Mouse (Mus musculus): ENCODE data around the gene Ephb4. TPM values are rescaled to one million over a fixed set of nuclear protein-coding genes. Genes with fewer than 3 reads are reported as not detected.

Gene Ephb4
- polyA plus RNA-seq, 1 experiment from 2014 or later: 46.4 TPM

DNA sequence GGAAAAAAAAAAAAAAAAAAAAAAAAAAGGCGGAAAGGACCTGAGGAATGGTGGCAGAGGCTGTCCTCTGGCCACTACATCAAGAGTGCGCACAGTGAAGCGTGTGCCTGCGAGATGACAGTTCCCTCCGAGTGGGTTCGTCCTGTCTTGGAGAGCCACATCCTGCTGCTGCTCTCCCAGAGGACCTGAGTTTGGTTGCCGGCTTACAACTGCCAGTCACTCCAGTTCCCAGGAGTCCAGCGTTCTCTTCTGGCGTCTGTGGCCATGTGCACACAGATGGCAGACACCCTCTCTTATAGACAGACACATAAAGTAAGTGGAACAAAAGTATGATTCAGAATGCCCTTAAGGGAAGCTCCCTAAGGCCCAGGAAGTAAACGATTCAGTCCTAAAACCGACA lies 27.3 kb downstream of the Ephb4 start:
- no peak overlapping the region for H3K4me2 ChIP-seq (ENCODE audit: low read depth, low read length)
- 26% methylated on average over 10 of the region's 11 CpGs for WGBS
- ATAC-seq (replicated peaks; ENCODE audit: insufficient number of reproducible peaks, low FRiP score, low TSS enrichment, low read depth) (peak; percentile 45), DNase-seq (ENCODE audit: low spot score) (peak; percentile 31)
- peaks cover 8% of the 10 kb centered on the region for H3K36me3 ChIP-seq (replicated peaks; ENCODE audit: control insufficient read depth, insufficient read depth, low read depth, low read length)
- no peak overlapping the region for H3K4me3 ChIP-seq (ENCODE audit: low read depth, low read length)
- H3K27ac ChIP-seq (replicated peaks; ENCODE audit: low read depth, low read length): no peak overlapping the region; the same call in 1 of the 2 replicates
- H3K27me3 ChIP-seq (ENCODE audit: control insufficient read depth, insufficient read depth, low read length): no peaks in the 10 kb centered on the region
- H3K9me3 ChIP-seq (replicated peaks; ENCODE audit: control insufficient read depth, low read length): no peaks in the 10 kb centered on the region
- H3K4me1 ChIP-seq (ENCODE audit: control insufficient read depth, insufficient read depth, low read length): no peaks in the 10 kb centered on the region; the same call in 1 of the 2 replicates
- no peak overlapping the region for H3K9ac ChIP-seq (replicated peaks; ENCODE audit: low read length)

DNA sequence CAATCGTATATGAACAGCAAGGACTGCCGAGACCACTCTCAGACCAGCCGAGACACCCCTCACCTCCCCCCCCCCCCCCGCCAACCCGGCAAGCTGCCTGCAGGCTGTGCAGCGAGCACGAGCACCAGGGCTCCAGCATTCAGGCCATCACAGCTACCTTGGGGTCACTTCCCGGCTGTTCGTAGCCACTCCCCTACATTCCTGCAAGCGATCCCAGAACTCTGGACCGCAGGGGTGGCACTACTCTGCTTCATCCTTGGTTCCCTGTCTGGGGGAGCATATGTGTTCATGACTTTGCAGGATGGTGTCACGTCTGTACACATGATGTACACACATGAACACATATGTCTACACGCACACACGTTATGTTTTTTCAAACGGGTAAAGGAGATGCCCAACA lies 27.7 kb downstream of the Ephb4 start:
- H3K4me2 ChIP-seq (ENCODE audit: low read depth, low read length): no peak overlapping the region
- 0 out of 2 replicates have a peak, but pooled peaks have one; percentile 3 for ATAC-seq (replicated peaks; ENCODE audit: insufficient number of reproducible peaks, low FRiP score, low TSS enrichment, low read depth)

DNA sequence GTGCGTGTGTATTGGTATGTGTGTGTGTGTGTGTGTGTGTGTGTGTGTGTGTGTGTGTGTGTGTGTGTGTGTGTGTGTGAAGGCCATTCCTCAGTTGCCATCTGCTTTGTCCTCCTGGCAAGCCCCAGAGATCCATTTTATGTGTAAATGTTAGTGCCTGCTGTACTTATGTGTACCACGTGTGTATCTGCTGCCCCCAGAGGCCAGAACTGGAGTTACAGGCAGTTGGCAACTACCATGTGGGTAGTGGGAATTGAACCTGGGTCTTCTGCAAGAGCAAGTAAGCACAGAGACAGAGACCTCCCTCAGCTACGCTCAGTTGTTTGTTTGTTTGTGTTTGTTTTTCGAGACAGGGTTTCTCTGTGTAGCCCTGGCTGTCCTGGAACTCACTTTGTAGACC lies 31.2 kb downstream of the Ephb4 start:
- ATAC-seq (replicated peaks; ENCODE audit: insufficient number of reproducible peaks, low FRiP score, low TSS enrichment, low read depth): no peak
- Histone ChIP-seq H3K27me3 (ENCODE audit: control insufficient read depth, insufficient read depth, low read length) (no peaks in the 10 kb centered on the region), H3K9me3 (replicated peaks; ENCODE audit: control insufficient read depth, low read length) (no peaks in the 10 kb centered on the region), H3K27ac (replicated peaks; ENCODE audit: low read depth, low read length) (no peak overlapping the region), H3K4me1 (ENCODE audit: control insufficient read depth, insufficient read depth, low read length) (no peaks in the 10 kb centered on the region; the same call in 1 of the 2 replicates), H3K4me2 (ENCODE audit: low read depth, low read length) (no peak overlapping the region), H3K36me3 (replicated peaks; ENCODE audit: control insufficient read depth, insufficient read depth, low read depth, low read length) (no peaks in the 10 kb centered on the region), H3K4me3 (ENCODE audit: low read depth, low read length) (no peak overlapping the region), H3K9ac (replicated peaks; ENCODE audit: low read length) (no peak overlapping the region)
- WGBS: 31% methylated on average over 3 of the region's 4 CpGs
- peak; percentile 78 for DNase-seq (ENCODE audit: low spot score)

More for the DNA sequence above, 27.7 kb downstream of the Ephb4 start:
- Histone ChIP-seq H3K27ac (replicated peaks; ENCODE audit: low read depth, low read length) (no peak overlapping the region), H3K9me3 (replicated peaks; ENCODE audit: control insufficient read depth, low read length) (no peaks in the 10 kb centered on the region), H3K4me3 (ENCODE audit: low read depth, low read length) (no peak overlapping the region), H3K36me3 (replicated peaks; ENCODE audit: control insufficient read depth, insufficient read depth, low read depth, low read length) (peaks cover 6% of the 10 kb centered on the region; the same call in 1 of the 2 replicates), H3K9ac (replicated peaks; ENCODE audit: low read length) (no peak overlapping the region), H3K27me3 (ENCODE audit: control insufficient read depth, insufficient read depth, low read length) (no peaks in the 10 kb centered on the region), H3K4me1 (ENCODE audit: control insufficient read depth, insufficient read depth, low read length) (no peaks in the 10 kb centered on the region; the same call in 1 of the 2 replicates)
- peak; percentile 44 for DNase-seq (ENCODE audit: low spot score)
- 30% methylated on average over 9 of the region's 15 CpGs for WGBS

DNA sequence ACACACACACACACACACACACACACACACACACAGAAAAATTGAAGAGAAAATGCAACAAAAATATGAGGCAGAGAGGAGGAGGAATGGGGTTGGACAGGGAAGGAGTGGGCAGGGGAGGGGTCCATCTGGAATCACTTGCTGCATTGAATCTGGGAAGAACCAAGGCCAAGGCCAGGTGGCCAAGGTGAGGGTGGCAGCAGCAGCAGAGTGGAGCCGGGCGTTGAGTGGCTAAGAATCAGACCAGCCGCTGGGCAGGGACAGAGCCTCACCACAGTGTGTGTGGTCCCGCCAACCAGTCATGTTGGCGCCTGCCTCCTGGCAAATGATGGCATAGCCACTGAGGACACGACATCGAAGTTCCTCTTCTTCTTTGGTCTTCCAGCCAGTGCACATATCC lies 33.5 kb downstream of the Ephb4 start:
- WGBS: 93% methylated on average over 7 of the region's 7 CpGs
- Histone ChIP-seq H3K9me3 (replicated peaks; ENCODE audit: control insufficient read depth, low read length) (no peaks in the 10 kb centered on the region), H3K4me1 (ENCODE audit: control insufficient read depth, insufficient read depth, low read length) (no peaks in the 10 kb centered on the region), H3K9ac (replicated peaks; ENCODE audit: low read length) (no peak overlapping the region), H3K27me3 (ENCODE audit: control insufficient read depth, insufficient read depth, low read length) (no peaks in the 10 kb centered on the region), H3K4me2 (ENCODE audit: low read depth, low read length) (no peak overlapping the region), H3K36me3 (replicated peaks; ENCODE audit: control insufficient read depth, insufficient read depth, low read depth, low read length) (no peaks in the 10 kb centered on the region), H3K27ac (replicated peaks; ENCODE audit: low read depth, low read length) (no peak overlapping the region), H3K4me3 (ENCODE audit: low read depth, low read length) (no peak overlapping the region)
- ATAC-seq (replicated peaks; ENCODE audit: insufficient number of reproducible peaks, low FRiP score, low TSS enrichment, low read depth) (no peak), DNase-seq (ENCODE audit: low spot score) (no peak)

DNA sequence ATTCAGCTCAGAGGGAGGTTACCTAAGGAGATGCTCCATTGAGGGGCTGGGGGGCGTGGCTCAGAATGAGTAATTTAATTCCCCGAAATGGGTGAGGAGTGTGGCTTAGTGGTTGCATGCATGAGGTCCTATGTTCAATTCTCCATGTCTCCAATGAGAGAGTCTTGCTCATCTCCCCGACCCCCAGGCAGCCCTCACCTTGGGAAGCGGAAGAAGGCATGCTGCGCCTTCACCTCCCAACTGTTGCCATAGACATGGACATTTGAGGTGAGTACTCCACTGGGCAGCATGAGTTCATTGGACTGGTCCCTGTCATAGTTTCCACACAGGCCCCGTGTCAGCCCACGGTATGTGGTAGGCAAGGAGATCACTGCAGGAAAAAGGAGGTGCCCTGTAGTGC lies 36.8 kb downstream of the Ephb4 start:
- Histone ChIP-seq H3K9ac (replicated peaks; ENCODE audit: low read length) (no peak overlapping the region), H3K4me2 (ENCODE audit: low read depth, low read length) (no peak overlapping the region), H3K4me1 (ENCODE audit: control insufficient read depth, insufficient read depth, low read length) (no peaks in the 10 kb centered on the region), H3K27ac (replicated peaks; ENCODE audit: low read depth, low read length) (no peak overlapping the region), H3K36me3 (replicated peaks; ENCODE audit: control insufficient read depth, insufficient read depth, low read depth, low read length) (no peaks in the 10 kb centered on the region), H3K9me3 (replicated peaks; ENCODE audit: control insufficient read depth, low read length) (no peaks in the 10 kb centered on the region), H3K4me3 (ENCODE audit: low read depth, low read length) (no peak overlapping the region), H3K27me3 (ENCODE audit: control insufficient read depth, insufficient read depth, low read length) (no peaks in the 10 kb centered on the region)
- 81% methylated on average over 7 of the region's 7 CpGs for WGBS
- ATAC-seq (replicated peaks; ENCODE audit: insufficient number of reproducible peaks, low FRiP score, low TSS enrichment, low read depth) (no peak), DNase-seq (ENCODE audit: low spot score) (no peak)

DNA sequence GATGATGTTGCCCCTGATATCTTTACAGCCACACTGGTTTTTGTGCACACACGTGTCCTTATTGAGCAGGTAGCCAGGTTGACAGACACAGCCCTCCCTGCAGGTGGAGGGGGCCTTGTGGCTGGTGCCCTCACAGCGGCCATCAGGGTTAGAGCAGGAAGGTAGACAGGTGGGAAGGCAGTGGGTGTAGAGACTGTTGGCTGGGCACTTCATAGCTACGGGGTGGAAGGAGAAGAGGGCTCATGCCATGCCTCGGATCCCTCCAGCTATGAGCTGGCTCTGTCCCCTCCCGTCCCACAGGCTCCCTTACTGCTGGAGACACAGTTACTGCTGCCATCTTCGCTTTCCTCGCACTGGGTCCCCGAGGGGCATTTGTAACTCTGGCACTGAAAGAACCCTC lies 41.7 kb downstream of the Ephb4 start:
- Histone ChIP-seq H3K4me2 (ENCODE audit: low read depth, low read length) (no peak overlapping the region), H3K36me3 (replicated peaks; ENCODE audit: control insufficient read depth, insufficient read depth, low read depth, low read length) (no peaks in the 10 kb centered on the region), H3K9me3 (replicated peaks; ENCODE audit: control insufficient read depth, low read length) (no peaks in the 10 kb centered on the region), H3K27me3 (ENCODE audit: control insufficient read depth, insufficient read depth, low read length) (no peaks in the 10 kb centered on the region), H3K9ac (replicated peaks; ENCODE audit: low read length) (no peak overlapping the region), H3K27ac (replicated peaks; ENCODE audit: low read depth, low read length) (no peak overlapping the region), H3K4me1 (ENCODE audit: control insufficient read depth, insufficient read depth, low read length) (no peaks in the 10 kb centered on the region), H3K4me3 (ENCODE audit: low read depth, low read length) (no peak overlapping the region)
- WGBS: 80% methylated on average over 8 of the region's 8 CpGs
- DNase-seq (ENCODE audit: low spot score) (no peak), ATAC-seq (replicated peaks; ENCODE audit: insufficient number of reproducible peaks, low FRiP score, low TSS enrichment, low read depth) (no peak)

DNA sequence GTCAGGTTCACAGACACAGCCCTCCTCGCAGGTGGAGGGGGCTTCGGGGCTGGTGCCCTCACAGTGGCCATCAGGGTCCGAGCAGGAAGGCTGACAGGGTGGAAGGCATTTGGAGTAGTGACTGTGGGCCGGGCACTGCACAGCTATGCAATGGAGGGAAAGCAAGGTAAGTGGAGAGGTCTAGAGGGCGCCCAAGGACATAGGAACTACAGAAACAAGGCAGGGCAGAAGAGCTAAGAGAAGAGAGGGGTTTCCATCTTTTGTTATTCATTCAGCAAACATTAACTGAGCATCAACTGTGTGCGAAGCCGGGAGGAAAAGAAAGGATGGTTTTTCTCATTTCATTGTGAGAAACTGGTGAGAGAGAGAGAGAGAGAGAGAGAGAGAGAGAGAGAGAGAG lies 44.5 kb downstream of the Ephb4 start:
- H3K9me3 ChIP-seq (replicated peaks; ENCODE audit: control insufficient read depth, low read length): no peaks in the 10 kb centered on the region
- no peaks in the 10 kb centered on the region for H3K4me1 ChIP-seq (ENCODE audit: control insufficient read depth, insufficient read depth, low read length)
- DNase-seq (ENCODE audit: low spot score) (no peak), ATAC-seq (replicated peaks; ENCODE audit: insufficient number of reproducible peaks, low FRiP score, low TSS enrichment, low read depth) (no peak)
- H3K36me3 ChIP-seq (replicated peaks; ENCODE audit: control insufficient read depth, insufficient read depth, low read depth, low read length): no peaks in the 10 kb centered on the region
- WGBS: 48% methylated on average over 7 of the region's 7 CpGs
- H3K27ac ChIP-seq (replicated peaks; ENCODE audit: low read depth, low read length): no peak overlapping the region
- no peaks in the 10 kb centered on the region for H3K27me3 ChIP-seq (ENCODE audit: control insufficient read depth, insufficient read depth, low read length)
- H3K9ac ChIP-seq (replicated peaks; ENCODE audit: low read length): no peak overlapping the region
- H3K4me2 ChIP-seq (ENCODE audit: low read depth, low read length): no peak overlapping the region
- no peak overlapping the region for H3K4me3 ChIP-seq (ENCODE audit: low read depth, low read length)

DNA sequence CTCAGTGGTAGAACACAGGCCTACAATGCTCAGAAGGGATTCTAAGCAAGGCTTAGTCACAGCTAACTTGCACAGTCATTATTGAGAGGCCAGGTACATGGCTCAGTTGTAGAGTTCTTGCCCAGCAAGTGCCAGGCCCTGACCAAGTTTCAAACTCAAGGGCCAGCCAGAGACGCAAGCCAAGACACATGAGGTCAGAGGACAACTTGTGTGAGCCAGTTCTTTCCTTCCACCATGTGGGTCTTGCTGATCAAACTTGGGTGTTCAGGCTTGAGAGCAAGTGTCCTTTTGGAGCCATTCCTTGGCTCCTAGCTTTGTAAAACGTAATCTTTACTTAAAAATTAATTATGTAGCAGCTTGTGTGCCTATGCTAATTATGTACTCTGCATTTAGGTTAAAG lies 54.2 kb downstream of the Ephb4 start:
- no peaks in the 10 kb centered on the region for H3K27me3 ChIP-seq (ENCODE audit: control insufficient read depth, insufficient read depth, low read length)
- H3K9me3 ChIP-seq (replicated peaks; ENCODE audit: control insufficient read depth, low read length): no peaks in the 10 kb centered on the region
- ATAC-seq (replicated peaks; ENCODE audit: insufficient number of reproducible peaks, low FRiP score, low TSS enrichment, low read depth) (no peak), DNase-seq (ENCODE audit: low spot score) (no peak)
- H3K36me3 ChIP-seq (replicated peaks; ENCODE audit: control insufficient read depth, insufficient read depth, low read depth, low read length): no peaks in the 10 kb centered on the region
- peaks cover 4% of the 10 kb centered on the region; the same call in 1 of the 2 replicates for H3K4me1 ChIP-seq (ENCODE audit: control insufficient read depth, insufficient read depth, low read length)
- no peak overlapping the region for H3K4me2 ChIP-seq (ENCODE audit: low read depth, low read length)
- no peak overlapping the region for H3K4me3 ChIP-seq (ENCODE audit: low read depth, low read length)
- 75% methylated on average over 2 of the region's 2 CpGs for WGBS
- H3K9ac ChIP-seq (replicated peaks; ENCODE audit: low read length): no peak overlapping the region
- H3K27ac ChIP-seq (replicated peaks; ENCODE audit: low read depth, low read length): no peak overlapping the region

Measured in embryonic facial prominence, embryonic 11.5 days (tissue).